Mouse (Mus musculus) heart, embryonic 10.5 days (tissue): ENCODE data around the gene Gm21693. TPM values are rescaled to one million over a fixed set of nuclear protein-coding genes. Genes with fewer than 3 reads are reported as not detected.
"Not testable (repeated sequence)": the region's sequence is repeated elsewhere in the genome, so short reads cannot be mapped to it uniquely, and the experiment has no call there.

ENCODE experiments used
- DNase-seq: peaks from one replicate; pipeline ENCODE4 v3.0.0-alpha.2; 2017; ENCODE audit warnings: low spot score
- H3K27ac ChIP-seq: fragments of 300-500 bp; sonication (generic); 2 replicates; pipeline ENCODE4 v1.5.1; 2016; ENCODE audit warnings: mild to moderate bottlenecking
- H3K27me3 ChIP-seq: fragments of 300-500 bp; sonication (generic); 2 replicates; pipeline ENCODE4 v1.6.1; 2016; ENCODE audit warnings: mild to moderate bottlenecking; ENCODE audit not compliant: poor library complexity, insufficient read depth, severe bottlenecking
- H3K36me3 ChIP-seq: fragments of 300-500 bp; sonication (generic); 2 replicates; pipeline ENCODE4 v1.6.1; 2016; ENCODE audit warnings: mild to moderate bottlenecking, moderate library complexity
- H3K4me1 ChIP-seq: fragments of 300-500 bp; sonication (generic); 2 replicates; pipeline ENCODE4 v1.6.1; 2016; ENCODE audit warnings: mild to moderate bottlenecking
- H3K4me3 ChIP-seq: fragments of 300-500 bp; sonication (generic); 2 replicates; pipeline ENCODE4 v1.5.1; 2016; ENCODE audit warnings: mild to moderate bottlenecking, moderate library complexity
- H3K9me3 ChIP-seq: fragments of 300-500 bp; sonication (generic); 2 replicates; pipeline ENCODE4 v1.6.1; 2016; ENCODE audit warnings: mild to moderate bottlenecking, moderate library complexity
- WGBS: fragments of 180-500 bp; shearing (Covaris S2); methylation state at CpG from one replicate; pipeline ENCODE4 v1.1.7; 2016; 5-methylcytosine and 5-hydroxymethylcytosine counted together
- polyA plus RNA-seq: library from polyadenylated mRNA; unstranded; fragments of >200 nt; fragmentation: Nextera tagmentation; extraction: Ambion mirVana; gene quantifications from 2 replicates; pipeline ENCODE4 v1.2.1, GENCODE M21; 2016

Gene Gm21693
- not detected in 2 replicates for polyA plus RNA-seq

GRCm38 (mm10) chrY:3345229-3345628 is at the start of gene Gm21693:
Gene Gm21693 (minus strand): TSS chrY:3345329.
- DNase-seq, H3K4me3 ChIP-seq: not testable (repeated sequence)
- no CpG with 5 or more reads among the region's 9 CpGs for WGBS

DNA sequence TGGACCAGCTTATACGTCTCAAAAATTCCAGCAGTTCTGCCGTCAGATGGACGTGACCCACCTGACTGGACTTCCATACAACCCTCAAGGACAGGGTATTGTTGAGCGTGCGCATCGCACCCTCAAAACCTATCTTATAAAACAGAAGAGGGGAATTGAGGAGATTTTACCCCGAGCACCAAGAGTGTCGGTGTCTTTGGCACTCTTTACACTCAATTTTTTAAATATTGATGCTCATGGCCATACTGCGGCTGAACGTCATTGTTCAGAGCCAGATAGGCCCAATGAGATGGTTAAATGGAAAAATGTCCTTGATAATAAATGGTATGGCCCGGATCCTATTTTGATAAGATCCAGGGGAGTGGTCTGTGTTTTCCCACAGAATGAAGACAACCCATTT is 4.5 kb downstream of the Gm21693 start:
- H3K9me3 ChIP-seq, H3K27ac ChIP-seq, H3K4me1 ChIP-seq, DNase-seq, H3K4me3 ChIP-seq, H3K36me3 ChIP-seq, H3K27me3 ChIP-seq: not testable (repeated sequence)
- WGBS: 100% methylated on average over 1 of the region's 11 CpGs

More at GRCm38 (mm10) chrY:3345229-3345628, at the start of gene Gm21693:
- H3K36me3 ChIP-seq, H3K9me3 ChIP-seq, H3K27me3 ChIP-seq, H3K4me1 ChIP-seq, H3K27ac ChIP-seq: not testable (repeated sequence)

- DNase-seq, H3K4me1 ChIP-seq, H3K27ac ChIP-seq, H3K36me3 ChIP-seq, H3K9me3 ChIP-seq, H3K27me3 ChIP-seq, H3K4me3 ChIP-seq: not testable (repeated sequence)
- WGBS: no CpG with 5 or more reads among the region's 9 CpGs
Measured at GRCm38 (mm10) chrY:3306349-3306748, 38.8 kb downstream of the Gm21693 start, which contains the start of gene Gm21677. Gene Gm21677 (minus strand): TSS chrY:3306449.

Other genes starting within 250 kb of the Gm21693 start
- not detected in 2 replicates for gene Gm21677, start 38.9 kb downstream of the Gm21693 start, polyA plus RNA-seq
- gene Gm21704, start 64.8 kb upstream of the Gm21693 start, polyA plus RNA-seq: 0.15 TPM in 1 of 2 replicates, not detected in the other
- not detected in 2 replicates for gene Gm21708, start 64.8 kb upstream of the Gm21693 start, polyA plus RNA-seq